Mouse (Mus musculus): ENCODE measurements around the gene Zkscan2. TPM values are rescaled to one million over a fixed set of nuclear protein-coding genes. Genes with fewer than 3 reads are reported as not detected.
A peak's percentile ranks its signal among the peaks of the same experiment; 100 is the strongest.

Gene Zkscan2
- total RNA-seq (2014; fragmentation: Nextera tagmentation), result not detected in 2 replicates
- 0.06 and 0.33 TPM in 2 replicates for total RNA-seq (2017)
- polyA plus RNA-seq (2012), result not detected in 2 replicates

GRCm38 (mm10) chr7:123500239-123501219 lies at the start of gene Zkscan2:
Zkscan2 (minus strand) TSS chr7:123500449.
- Histone ChIP-seq H3K4me1 (ENCODE audit: insufficient read depth, low read depth, low read length) (no peaks in the 10 kb centered on the region), H3K4me3 (ENCODE audit: low read depth, low read length) (no peak within 1 kb of the TSS), H3K27me3 (ENCODE audit: insufficient read depth, low read length) (no peaks in the 10 kb centered on the region; the same call in 1 of the 2 replicates), H3K36me3 (replicated peaks) (no peaks in the 10 kb centered on the region), H3K9me3 (replicated peaks) (peaks cover 7% of the 10 kb centered on the region; the same call in 1 of the 2 replicates)
- TF ChIP-seq TAL1 (conservative IDR thresholded peaks at IDR 0.05; ENCODE audit: low read depth, low read length) (no peak), CTCF (IDR thresholded peaks at IDR 0.05; ENCODE audit: low read depth, low read length) (no peak), POLR2AphosphoS5 (IDR thresholded peaks at IDR 0.05; ENCODE audit: insufficient replicate concordance, low read depth, low read length) (no peak), GATA1 (IDR thresholded peaks at IDR 0.05; ENCODE audit: borderline replicate concordance, low read length) (no peak), GATA2 (IDR thresholded peaks at IDR 0.05; ENCODE audit: borderline replicate concordance, low read depth, low read length) (no peak)
- ATAC-seq (ENCODE audit: extremely low read depth, insufficient number of reproducible peaks, low FRiP score, poor library complexity, severe bottlenecking), result no peak
- DNase-seq (ENCODE audit: low spot score), result no peak

GRCm38 (mm10) chr7:123529190-123529589 lies 28.9 kb upstream of the Zkscan2 start:
- Histone ChIP-seq H3K4me1 (ENCODE audit: insufficient read depth, low read depth, low read length) (no peaks in the 10 kb centered on the region), H3K9me3 (replicated peaks) (no peaks in the 10 kb centered on the region), H3K27me3 (ENCODE audit: insufficient read depth, low read length) (no peaks in the 10 kb centered on the region), H3K36me3 (replicated peaks) (no peaks in the 10 kb centered on the region), H3K4me3 (ENCODE audit: low read depth, low read length) (no peak overlapping the region)
- no peak for DNase-seq (ENCODE audit: low spot score)
- no peak for ATAC-seq (ENCODE audit: extremely low read depth, insufficient number of reproducible peaks, low FRiP score, poor library complexity, severe bottlenecking)
- TF ChIP-seq CTCF (IDR thresholded peaks at IDR 0.05; ENCODE audit: low read depth, low read length) (no peak), GATA1 (IDR thresholded peaks at IDR 0.05; ENCODE audit: borderline replicate concordance, low read length) (no peak), GATA2 (IDR thresholded peaks at IDR 0.05; ENCODE audit: borderline replicate concordance, low read depth, low read length) (no peak), TAL1 (conservative IDR thresholded peaks at IDR 0.05; ENCODE audit: low read depth, low read length) (no peak), POLR2AphosphoS5 (IDR thresholded peaks at IDR 0.05; ENCODE audit: insufficient replicate concordance, low read depth, low read length) (no peak)

- DNase-seq (ENCODE audit: low spot score) (no peak), ATAC-seq (ENCODE audit: extremely low read depth, insufficient number of reproducible peaks, low FRiP score, poor library complexity, severe bottlenecking) (no peak)
- no peaks in the 10 kb centered on the region for H3K27me3 ChIP-seq (ENCODE audit: insufficient read depth, low read length)
- no peaks in the 10 kb centered on the region for H3K9me3 ChIP-seq (replicated peaks)
- no peak overlapping the region for H3K4me3 ChIP-seq (ENCODE audit: low read depth, low read length)
- no peaks in the 10 kb centered on the region for H3K4me1 ChIP-seq (ENCODE audit: insufficient read depth, low read depth, low read length)
- TF ChIP-seq GATA1 (IDR thresholded peaks at IDR 0.05; ENCODE audit: borderline replicate concordance, low read length), result no peak
- no peak for TF ChIP-seq TAL1 (conservative IDR thresholded peaks at IDR 0.05; ENCODE audit: low read depth, low read length)
- no peak for TF ChIP-seq POLR2AphosphoS5 (IDR thresholded peaks at IDR 0.05; ENCODE audit: insufficient replicate concordance, low read depth, low read length)
- TF ChIP-seq GATA2 (IDR thresholded peaks at IDR 0.05; ENCODE audit: borderline replicate concordance, low read depth, low read length), result no peak
- no peak for TF ChIP-seq CTCF (IDR thresholded peaks at IDR 0.05; ENCODE audit: low read depth, low read length)
- H3K36me3 ChIP-seq (replicated peaks), result no peaks in the 10 kb centered on the region
Observed at GRCm38 (mm10) chr7:123525761-123526160, 25.5 kb upstream of the Zkscan2 start.

- Histone ChIP-seq H3K4me3 (ENCODE audit: low read depth, low read length) (no peak overlapping the region), H3K4me1 (ENCODE audit: insufficient read depth, low read depth, low read length) (no peaks in the 10 kb centered on the region), H3K36me3 (replicated peaks) (no peaks in the 10 kb centered on the region), H3K9me3 (replicated peaks) (no peaks in the 10 kb centered on the region), H3K27me3 (ENCODE audit: insufficient read depth, low read length) (no peaks in the 10 kb centered on the region)
- ATAC-seq (ENCODE audit: extremely low read depth, insufficient number of reproducible peaks, low FRiP score, poor library complexity, severe bottlenecking), result peak; percentile 57
- TF ChIP-seq GATA1 (IDR thresholded peaks at IDR 0.05; ENCODE audit: borderline replicate concordance, low read length), result no peak
- 0 out of 2 replicates have a peak, but pooled peaks have one; percentile 33 for TF ChIP-seq CTCF (IDR thresholded peaks at IDR 0.05; ENCODE audit: low read depth, low read length)
- TF ChIP-seq GATA2 (IDR thresholded peaks at IDR 0.05; ENCODE audit: borderline replicate concordance, low read depth, low read length), result no peak
- no peak for TF ChIP-seq TAL1 (conservative IDR thresholded peaks at IDR 0.05; ENCODE audit: low read depth, low read length)
- TF ChIP-seq POLR2AphosphoS5 (IDR thresholded peaks at IDR 0.05; ENCODE audit: insufficient replicate concordance, low read depth, low read length), result no peak
- no peak for DNase-seq (ENCODE audit: low spot score)
Observed at GRCm38 (mm10) chr7:123524218-123524861, 24.1 kb upstream of the Zkscan2 start.

GRCm38 (mm10) chr7:123507946-123508345 lies 7.7 kb upstream of the Zkscan2 start:
- Histone ChIP-seq H3K4me1 (ENCODE audit: insufficient read depth, low read depth, low read length) (no peaks in the 10 kb centered on the region), H3K36me3 (replicated peaks) (no peaks in the 10 kb centered on the region), H3K4me3 (ENCODE audit: low read depth, low read length) (no peak overlapping the region), H3K27me3 (ENCODE audit: insufficient read depth, low read length) (0 out of 2 replicates have a peak, but pooled peaks cover 3% of the 10 kb centered on the region), H3K9me3 (replicated peaks) (no peaks in the 10 kb centered on the region)
- DNase-seq (ENCODE audit: low spot score) (no peak), ATAC-seq (ENCODE audit: extremely low read depth, insufficient number of reproducible peaks, low FRiP score, poor library complexity, severe bottlenecking) (no peak)
- TF ChIP-seq CTCF (IDR thresholded peaks at IDR 0.05; ENCODE audit: low read depth, low read length), result no peak
- TF ChIP-seq POLR2AphosphoS5 (IDR thresholded peaks at IDR 0.05; ENCODE audit: insufficient replicate concordance, low read depth, low read length), result no peak
- TF ChIP-seq GATA2 (IDR thresholded peaks at IDR 0.05; ENCODE audit: borderline replicate concordance, low read depth, low read length), result no peak
- no peak for TF ChIP-seq TAL1 (conservative IDR thresholded peaks at IDR 0.05; ENCODE audit: low read depth, low read length)
- no peak for TF ChIP-seq GATA1 (IDR thresholded peaks at IDR 0.05; ENCODE audit: borderline replicate concordance, low read length)
